Mouse (Mus musculus): ENCODE results near the gene Ccp110.
A peak's percentile ranks its signal among the peaks of the same experiment; 100 is the strongest.

Gene Ccp110

DNA sequence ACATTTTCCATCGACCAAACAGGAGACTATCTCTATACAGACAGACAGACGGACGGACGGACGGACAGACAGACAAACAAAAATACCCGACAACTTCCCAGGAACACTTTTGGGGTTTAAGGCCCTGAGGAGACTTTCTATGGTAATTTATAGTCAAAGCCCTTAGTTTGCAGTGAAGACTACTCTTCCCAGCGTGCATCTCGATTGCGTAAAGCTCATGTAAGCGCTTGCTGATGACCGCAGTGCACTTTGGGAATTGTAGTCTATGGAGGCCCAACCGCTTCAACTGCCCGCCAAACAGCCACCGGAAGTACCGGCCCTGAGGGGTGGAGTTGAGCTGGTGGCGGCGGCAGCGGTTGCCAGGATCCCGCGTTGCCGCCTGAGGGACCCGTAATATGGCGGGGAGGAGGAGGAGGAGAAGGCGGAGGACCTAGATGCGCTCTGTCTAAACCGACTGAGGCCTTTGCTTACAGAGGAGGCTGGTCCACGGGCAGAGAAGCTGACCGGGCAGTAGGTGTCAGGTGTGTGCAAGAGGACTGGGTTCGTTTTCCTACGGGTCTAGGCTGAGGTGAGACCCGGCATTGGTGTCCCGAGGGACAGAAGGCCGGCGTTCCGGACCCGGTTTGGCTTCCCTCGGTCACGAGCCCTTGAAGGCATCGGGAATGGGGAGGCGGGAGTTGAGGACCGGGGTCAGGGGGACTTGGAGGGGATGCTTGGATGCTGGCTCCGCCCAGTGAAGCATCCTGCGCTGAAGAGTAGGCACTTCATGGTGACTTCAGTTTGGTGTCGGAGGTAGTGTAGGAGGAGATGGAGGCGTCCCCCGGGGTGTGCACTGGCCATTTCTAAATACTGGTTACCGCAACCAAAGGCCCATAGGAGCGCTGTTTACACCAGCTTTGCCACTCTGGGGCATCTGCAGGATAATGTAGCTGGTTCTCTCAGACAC is at the start of gene Ccp110:
TSS of gene Ccp110 (plus strand) at position 325 of the 946 bp plus-strand sequence.
- DNase-seq (ENCODE audit: low spot score): peak; percentile 97

DNA sequence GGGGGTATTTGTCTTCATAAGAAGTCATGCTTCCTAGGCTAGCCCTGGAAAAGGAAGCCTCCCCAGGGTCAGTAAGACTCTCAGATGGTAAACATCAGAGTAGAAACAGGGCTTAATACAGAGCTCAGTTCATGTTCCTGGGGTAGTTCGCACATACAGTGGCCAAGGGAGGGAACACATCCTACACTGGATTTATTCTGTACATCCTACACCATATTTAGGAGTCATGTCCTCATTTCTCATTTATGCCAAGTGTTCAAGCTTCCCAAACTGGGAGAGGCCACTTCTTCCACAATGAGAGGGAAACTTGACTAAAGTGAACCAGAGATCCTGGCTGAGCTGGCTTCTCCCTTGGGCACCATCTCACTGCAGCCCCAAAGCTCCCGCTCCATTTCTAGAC is 44.6 kb upstream of the Ccp110 start:
- DNase-seq (ENCODE audit: low spot score): no peak

- no peak for DNase-seq (ENCODE audit: low spot score)
Observed at GRCm38 (mm10) chr7:118670142-118670541, 42.2 kb upstream of the Ccp110 start.

DNA sequence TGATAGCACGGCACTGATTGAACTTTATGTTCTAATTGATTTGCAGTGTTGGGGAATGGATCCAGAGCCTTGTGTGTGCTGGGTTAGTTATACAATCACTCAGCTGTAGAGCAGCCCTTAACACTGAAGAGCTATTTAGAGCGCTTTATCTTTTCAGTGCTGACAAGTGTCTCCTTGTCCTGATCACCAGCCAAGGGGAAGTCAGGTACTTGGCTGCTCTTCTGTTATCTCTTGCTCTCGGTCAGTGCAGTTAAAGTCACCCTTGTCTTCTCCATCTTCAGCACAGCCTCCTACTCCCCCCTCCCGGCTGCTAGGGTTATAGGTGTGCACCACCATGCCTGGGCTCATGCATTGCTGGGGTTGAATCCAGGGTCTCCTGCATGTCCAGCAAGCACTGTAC is 35.5 kb upstream of the Ccp110 start:
- no peak for DNase-seq (ENCODE audit: low spot score)

GRCm38 (mm10) chr7:118688199-118688598 is 24.2 kb upstream of the Ccp110 start:
- DNase-seq (ENCODE audit: low spot score): peak; percentile 93

DNA sequence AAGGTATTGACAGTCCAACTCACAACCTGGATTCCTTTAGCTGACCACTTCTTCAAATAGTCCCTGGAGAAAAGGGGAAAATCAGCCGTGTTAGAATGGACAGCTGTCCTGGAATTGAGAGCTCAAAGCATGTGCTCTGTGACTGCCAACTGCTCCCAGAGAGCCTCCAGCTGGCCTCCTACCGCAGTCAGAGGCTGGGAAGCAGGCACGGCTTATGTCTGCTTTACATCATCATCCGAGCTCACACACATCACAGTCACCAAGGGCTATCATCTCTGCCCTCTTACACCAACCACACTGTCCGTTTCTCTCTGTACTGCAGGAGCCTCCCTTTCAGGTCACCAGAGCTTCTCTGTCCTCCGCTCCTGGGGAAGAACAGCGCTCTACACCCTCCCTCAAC is 23.3 kb upstream of the Ccp110 start:
- DNase-seq (ENCODE audit: low spot score): no peak

- DNase-seq (ENCODE audit: low spot score): no peak
Observed at GRCm38 (mm10) chr7:118691287-118691686, 21.1 kb upstream of the Ccp110 start.

DNA sequence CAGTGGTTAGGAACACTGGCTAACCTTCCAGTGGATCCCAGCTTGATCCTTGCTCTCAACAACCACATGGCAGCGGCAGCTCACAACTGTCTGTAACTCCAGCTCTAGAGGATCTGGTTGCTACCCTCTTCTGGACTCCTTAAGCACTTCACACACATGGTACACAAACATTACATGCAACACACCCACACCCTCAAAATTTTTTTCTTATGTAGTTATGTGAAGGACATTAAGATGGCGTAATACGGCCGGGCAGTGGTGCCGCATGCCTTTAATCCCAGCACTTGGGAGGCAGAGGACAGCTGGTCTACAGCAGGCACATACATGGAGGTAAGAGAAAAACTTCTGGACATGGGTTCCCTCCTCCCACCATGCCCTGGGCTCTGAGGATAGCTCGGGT is 16.2 kb upstream of the Ccp110 start:
- DNase-seq (ENCODE audit: low spot score): no peak

DNA sequence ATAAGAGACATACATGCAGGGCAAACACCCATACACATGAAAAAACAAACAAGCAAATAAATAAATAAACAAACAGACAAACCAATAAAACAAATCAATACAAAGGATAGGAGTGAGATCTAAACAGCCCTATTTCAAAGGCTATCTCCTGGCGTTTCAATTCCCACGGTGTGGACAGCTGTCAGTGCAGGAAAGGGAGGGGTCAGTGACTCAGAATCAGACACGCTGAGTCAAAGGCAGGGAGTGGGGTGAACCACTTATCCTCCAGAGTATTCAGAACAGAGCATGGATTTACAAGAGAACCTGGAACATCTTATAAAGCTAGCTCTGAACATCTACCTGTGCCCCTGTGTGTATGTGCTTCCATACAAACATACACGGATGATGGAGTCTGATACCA is 15.2 kb upstream of the Ccp110 start:
- DNase-seq (ENCODE audit: low spot score): no peak

DNA sequence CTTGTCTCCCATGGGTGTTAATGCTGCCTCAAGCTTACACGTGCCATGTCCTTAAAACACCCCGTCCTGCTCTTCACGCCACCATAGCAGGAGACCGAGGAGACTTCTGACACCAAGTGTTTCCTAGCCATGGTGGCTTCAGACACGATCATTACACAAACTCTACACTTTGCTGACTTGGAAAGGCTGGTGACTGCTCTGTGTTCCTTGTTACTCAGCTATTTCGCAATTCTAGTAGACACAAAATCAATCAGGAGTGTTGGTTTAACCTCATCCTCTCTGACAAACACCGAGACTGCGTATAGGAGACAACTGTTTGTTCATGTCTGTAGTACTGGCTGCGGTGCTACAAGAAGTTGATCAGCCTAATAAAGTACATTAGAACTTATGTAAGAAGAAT is 13.5 kb upstream of the Ccp110 start:
- no peak for DNase-seq (ENCODE audit: low spot score)

- no peak for DNase-seq (ENCODE audit: low spot score)
Observed at GRCm38 (mm10) chr7:118703144-118703561, 9.2 kb upstream of the Ccp110 start.

- no peak for DNase-seq (ENCODE audit: low spot score)
Observed at GRCm38 (mm10) chr7:118704001-118704850, 8.1 kb upstream of the Ccp110 start.

DNA sequence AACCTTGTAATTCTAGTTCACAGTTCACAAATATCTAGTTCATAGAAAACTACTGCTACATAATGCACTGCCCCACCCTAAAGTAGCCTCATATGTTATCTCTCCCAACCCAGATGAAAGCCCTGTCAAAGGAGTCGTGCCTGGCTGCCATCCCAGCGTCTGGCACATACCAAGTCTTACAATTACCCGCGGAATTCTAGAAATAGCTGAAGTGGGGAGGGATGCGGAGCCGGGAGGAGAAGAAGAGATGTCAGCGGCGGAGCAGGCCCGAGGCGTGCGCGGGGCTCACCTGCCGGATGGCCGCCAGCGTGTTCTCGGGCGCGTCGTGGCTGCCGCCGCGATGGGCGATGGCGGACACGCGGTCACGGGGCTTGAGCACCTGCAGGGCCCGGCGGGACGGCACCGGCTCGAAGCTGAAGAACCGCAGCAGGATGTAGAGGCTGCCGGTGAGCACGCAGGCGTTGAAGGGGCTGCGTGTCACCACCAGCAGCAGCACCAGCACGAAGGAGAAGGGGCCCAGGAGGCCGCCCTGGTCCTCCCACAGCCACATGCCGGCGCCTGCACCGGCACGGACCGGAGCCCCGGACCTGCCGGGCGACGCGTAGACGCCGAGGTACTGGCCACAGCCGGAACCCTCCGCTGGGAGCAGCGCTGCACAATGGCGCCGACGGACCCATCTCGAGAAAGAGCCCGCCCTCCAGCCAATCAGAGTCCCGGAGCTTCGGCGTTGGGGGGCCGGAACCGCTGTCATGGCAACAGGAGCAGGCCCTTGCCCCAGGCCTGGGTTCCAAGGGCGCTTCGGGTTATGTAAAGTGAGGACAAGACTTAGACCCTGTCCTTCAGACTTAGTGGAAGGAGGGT is 7.0 kb upstream of the Ccp110 start, which contains the start of gene Gde1:
TSS of gene Gde1 (minus strand) at position 678 of the 861 bp plus-strand sequence.
- peak; percentile 93 for DNase-seq (ENCODE audit: low spot score)

GRCm38 (mm10) chr7:118706051-118706450 is 6.3 kb upstream of the Ccp110 start:
- DNase-seq (ENCODE audit: low spot score): no peak

- no peak for DNase-seq (ENCODE audit: low spot score)
Observed at GRCm38 (mm10) chr7:118706488-118706887, 5.9 kb upstream of the Ccp110 start.

DNA sequence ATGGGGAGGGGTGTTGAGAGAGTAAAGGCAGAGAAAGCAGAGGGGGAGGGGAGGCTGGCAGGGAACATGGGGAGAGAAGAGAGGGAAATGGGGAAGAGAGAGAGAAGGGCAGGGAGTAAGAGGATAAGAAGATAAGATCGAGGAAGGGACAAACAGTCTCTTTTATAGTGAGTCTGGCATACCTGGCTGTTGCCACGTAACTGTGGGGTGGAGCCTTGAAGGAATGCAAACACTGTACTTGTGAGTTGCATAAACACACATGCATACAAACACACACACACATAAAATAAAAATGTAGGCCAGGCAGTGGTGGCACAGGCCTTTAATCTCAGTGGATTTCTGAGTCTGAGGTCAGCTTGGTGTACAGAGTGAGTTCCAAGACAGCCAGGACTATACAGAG is 5.1 kb upstream of the Ccp110 start:
- DNase-seq (ENCODE audit: low spot score): no peak

- DNase-seq (ENCODE audit: low spot score): no peak
Observed at GRCm38 (mm10) chr7:118708002-118708401, 4.3 kb upstream of the Ccp110 start.

- no peak for DNase-seq (ENCODE audit: low spot score)
Observed at GRCm38 (mm10) chr7:118710776-118711175, 1.6 kb upstream of the Ccp110 start.

DNA sequence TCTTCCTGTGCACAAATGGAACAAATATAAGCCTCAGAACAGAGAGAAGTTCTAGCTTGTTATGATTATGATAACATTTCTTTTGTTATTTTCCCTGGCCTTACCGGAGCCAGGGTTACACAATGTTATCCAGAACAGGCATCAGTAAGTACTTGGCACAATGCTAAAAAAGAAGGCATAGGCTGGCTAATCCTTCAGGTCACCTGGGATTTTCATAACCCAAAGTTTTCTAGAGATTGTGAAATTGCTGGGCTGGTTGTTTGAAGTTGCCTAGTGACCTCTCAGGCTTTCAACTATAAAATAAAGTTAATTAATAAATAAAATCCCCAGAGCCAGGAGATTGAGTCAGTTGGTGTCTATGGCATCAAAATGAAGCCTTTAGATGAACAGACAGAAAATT is 2.5 kb downstream of the Ccp110 start:
- DNase-seq (ENCODE audit: low spot score): no peak

DNA sequence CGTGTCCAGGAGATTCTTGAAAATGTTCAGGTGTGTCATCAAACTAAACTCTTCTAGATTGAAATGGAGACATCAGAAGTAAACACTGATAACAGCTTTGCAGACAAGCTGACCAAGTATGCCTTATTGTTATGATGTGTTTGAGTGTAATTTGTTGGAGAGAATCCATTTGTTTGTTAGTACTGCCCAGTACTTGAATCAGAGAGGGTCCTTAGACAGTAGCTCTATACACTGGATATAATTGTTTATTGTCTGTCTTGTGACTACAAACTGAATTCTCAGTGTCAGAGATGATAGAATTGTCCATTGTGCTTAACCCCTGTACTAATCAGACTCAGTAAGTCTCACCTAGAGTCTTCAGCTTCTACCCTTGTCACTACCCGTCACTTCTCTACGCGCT is 5.7 kb downstream of the Ccp110 start:
- no peak for DNase-seq (ENCODE audit: low spot score)

- DNase-seq (ENCODE audit: low spot score): no peak
Observed at GRCm38 (mm10) chr7:118723927-118724326, 11.6 kb downstream of the Ccp110 start.

DNA sequence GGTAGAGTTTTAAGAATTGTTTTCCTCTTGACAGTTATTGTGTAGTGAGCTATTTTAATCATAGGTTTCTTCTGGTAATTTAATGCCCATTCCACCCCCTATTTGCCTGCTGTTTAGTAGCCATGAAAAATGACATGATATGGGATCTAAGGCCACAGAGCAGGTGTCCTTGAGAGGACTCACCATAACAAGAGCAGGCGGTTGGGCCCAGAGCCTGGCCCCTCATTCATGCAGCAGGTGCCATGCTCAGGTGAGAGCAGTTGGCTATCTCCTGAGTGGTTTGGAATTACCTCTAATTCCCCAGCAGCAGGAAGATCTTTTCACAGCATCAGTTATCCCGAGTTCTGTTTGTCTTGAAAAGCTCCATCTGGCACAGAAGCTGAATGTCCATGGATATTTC is 13.1 kb downstream of the Ccp110 start:
- no peak for DNase-seq (ENCODE audit: low spot score)

All from retina, embryonic 14.5 days (tissue).